Mouse (Mus musculus): ENCODE results near the gene Lamc2. TPM values are rescaled to one million over a fixed set of nuclear protein-coding genes. Genes with fewer than 3 reads are reported as not detected.

Gene Lamc2
- polyA plus RNA-seq, 1 experiment from 2014 or later: 10.0 TPM

GRCm38 (mm10) chr1:153174801-153175200, 11.4 kb downstream of the Lamc2 start:
- no peaks in the 10 kb centered on the region for H3K27me3 ChIP-seq (replicated peaks)
- no peak overlapping the region for H3K4me3 ChIP-seq
- H3K36me3 ChIP-seq: no peaks in the 10 kb centered on the region
- no peak overlapping the region; the same call in 1 of the 2 replicates for H3K4me2 ChIP-seq
- H3K9ac ChIP-seq: peak overlapping the region; percentile 45; the same call in 1 of the 2 replicates
- 27% methylated on average over 12 of the region's 12 CpGs for WGBS
- peaks cover 39% of the 10 kb centered on the region for H3K4me1 ChIP-seq
- H3K9me3 ChIP-seq: no peaks in the 10 kb centered on the region
- peak; percentile 66; the same call in 1 of the 2 replicates for ATAC-seq (ENCODE audit: extremely low read depth, insufficient number of reproducible peaks, low FRiP score, low TSS enrichment)
- H3K27ac ChIP-seq (replicated peaks): peak overlapping the region; percentile 90

- no peaks in the 10 kb centered on the region for H3K27me3 ChIP-seq (replicated peaks)
- H3K4me3 ChIP-seq: no peak overlapping the region
- H3K9me3 ChIP-seq: no peaks in the 10 kb centered on the region
- WGBS: 24% methylated on average over 3 of the region's 3 CpGs
- peak; percentile 49; the same call in 1 of the 2 replicates for ATAC-seq (ENCODE audit: extremely low read depth, insufficient number of reproducible peaks, low FRiP score, low TSS enrichment)
- no peak overlapping the region for H3K9ac ChIP-seq
- no peak overlapping the region for H3K4me2 ChIP-seq
- peak overlapping the region; percentile 90 for H3K27ac ChIP-seq (replicated peaks)
- no peaks in the 10 kb centered on the region for H3K36me3 ChIP-seq
- peaks cover 39% of the 10 kb centered on the region for H3K4me1 ChIP-seq
Measured at GRCm38 (mm10) chr1:153173276-153173675, 13.0 kb downstream of the Lamc2 start.

- Histone ChIP-seq H3K27me3 (replicated peaks) (no peaks in the 10 kb centered on the region), H3K4me2 (peak overlapping the region; percentile 35), H3K9me3 (no peaks in the 10 kb centered on the region), H3K27ac (replicated peaks) (peak overlapping the region; percentile 90), H3K4me3 (no peak overlapping the region), H3K36me3 (no peaks in the 10 kb centered on the region), H3K4me1 (peaks cover 39% of the 10 kb centered on the region), H3K9ac (peak overlapping the region; percentile 59)
- ATAC-seq (ENCODE audit: extremely low read depth, insufficient number of reproducible peaks, low FRiP score, low TSS enrichment): no peak
- 6% methylated on average over 9 of the region's 9 CpGs for WGBS
Measured at GRCm38 (mm10) chr1:153172291-153172731, 13.9 kb downstream of the Lamc2 start.

GRCm38 (mm10) chr1:153171011-153171410, 15.2 kb downstream of the Lamc2 start:
- WGBS: 74% methylated on average over 10 of the region's 10 CpGs
- ATAC-seq (ENCODE audit: extremely low read depth, insufficient number of reproducible peaks, low FRiP score, low TSS enrichment): no peak
- Histone ChIP-seq H3K4me2 (no peak overlapping the region), H3K9me3 (no peaks in the 10 kb centered on the region), H3K27ac (replicated peaks) (no peak overlapping the region), H3K36me3 (no peaks in the 10 kb centered on the region), H3K27me3 (replicated peaks) (no peaks in the 10 kb centered on the region), H3K4me3 (no peak overlapping the region), H3K4me1 (peaks cover 39% of the 10 kb centered on the region), H3K9ac (no peak overlapping the region)

GRCm38 (mm10) chr1:153168293-153168692, 18.0 kb downstream of the Lamc2 start:
- Histone ChIP-seq H3K9me3 (no peaks in the 10 kb centered on the region), H3K4me2 (no peak overlapping the region), H3K9ac (no peak overlapping the region), H3K27ac (replicated peaks) (no peak overlapping the region), H3K4me3 (no peak overlapping the region), H3K36me3 (no peaks in the 10 kb centered on the region), H3K4me1 (peaks cover 19% of the 10 kb centered on the region), H3K27me3 (replicated peaks) (no peaks in the 10 kb centered on the region)
- no peak for ATAC-seq (ENCODE audit: extremely low read depth, insufficient number of reproducible peaks, low FRiP score, low TSS enrichment)
- 78% methylated on average over 5 of the region's 5 CpGs for WGBS

- Histone ChIP-seq H3K36me3 (no peaks in the 10 kb centered on the region), H3K4me1 (peaks cover 3% of the 10 kb centered on the region; the same call in 1 of the 2 replicates), H3K27ac (replicated peaks) (no peak overlapping the region), H3K27me3 (replicated peaks) (no peaks in the 10 kb centered on the region), H3K9ac (no peak overlapping the region), H3K9me3 (no peaks in the 10 kb centered on the region), H3K4me2 (no peak overlapping the region), H3K4me3 (no peak overlapping the region)
- WGBS: 55% methylated on average over 3 of the region's 3 CpGs
- no peak for ATAC-seq (ENCODE audit: extremely low read depth, insufficient number of reproducible peaks, low FRiP score, low TSS enrichment)
Measured at GRCm38 (mm10) chr1:153163831-153164230, 22.4 kb downstream of the Lamc2 start.

GRCm38 (mm10) chr1:153159137-153159536, 27.1 kb downstream of the Lamc2 start:
- H3K9ac ChIP-seq: no peak overlapping the region
- H3K4me3 ChIP-seq: no peak overlapping the region
- H3K36me3 ChIP-seq: no peaks in the 10 kb centered on the region
- H3K27ac ChIP-seq (replicated peaks): no peak overlapping the region
- ATAC-seq (ENCODE audit: extremely low read depth, insufficient number of reproducible peaks, low FRiP score, low TSS enrichment): no peak
- H3K27me3 ChIP-seq (replicated peaks): no peaks in the 10 kb centered on the region
- 87% methylated on average over 4 of the region's 4 CpGs for WGBS
- H3K4me1 ChIP-seq: peaks cover 15% of the 10 kb centered on the region
- no peaks in the 10 kb centered on the region for H3K9me3 ChIP-seq
- H3K4me2 ChIP-seq: no peak overlapping the region

GRCm38 (mm10) chr1:153157021-153157623, 29.1 kb downstream of the Lamc2 start:
- Histone ChIP-seq H3K4me2 (no peak overlapping the region), H3K27ac (replicated peaks) (no peak overlapping the region), H3K9me3 (no peaks in the 10 kb centered on the region), H3K4me3 (no peak overlapping the region), H3K27me3 (replicated peaks) (no peaks in the 10 kb centered on the region), H3K4me1 (peaks cover 33% of the 10 kb centered on the region), H3K36me3 (no peaks in the 10 kb centered on the region), H3K9ac (no peak overlapping the region)
- WGBS: 70% methylated on average over 5 of the region's 5 CpGs
- ATAC-seq (ENCODE audit: extremely low read depth, insufficient number of reproducible peaks, low FRiP score, low TSS enrichment): no peak

GRCm38 (mm10) chr1:153155364-153155763, 30.9 kb downstream of the Lamc2 start:
- no peaks in the 10 kb centered on the region for H3K36me3 ChIP-seq
- no peaks in the 10 kb centered on the region for H3K27me3 ChIP-seq (replicated peaks)
- H3K4me3 ChIP-seq: no peak overlapping the region
- 0 out of 2 replicates have a peak overlapping the region, but pooled peaks have one; percentile 7 for H3K27ac ChIP-seq (replicated peaks)
- H3K4me1 ChIP-seq: peaks cover 36% of the 10 kb centered on the region
- no peak overlapping the region for H3K9ac ChIP-seq
- no peak for ATAC-seq (ENCODE audit: extremely low read depth, insufficient number of reproducible peaks, low FRiP score, low TSS enrichment)
- WGBS: 42% methylated on average over 8 of the region's 8 CpGs
- H3K9me3 ChIP-seq: no peaks in the 10 kb centered on the region
- no peak overlapping the region for H3K4me2 ChIP-seq

- peaks cover 36% of the 10 kb centered on the region for H3K4me1 ChIP-seq
- H3K27me3 ChIP-seq (replicated peaks): no peaks in the 10 kb centered on the region
- peak overlapping the region; percentile 63 for H3K27ac ChIP-seq (replicated peaks)
- no peak overlapping the region for H3K4me2 ChIP-seq
- WGBS: 56% methylated on average over 10 of the region's 10 CpGs
- no peak overlapping the region for H3K4me3 ChIP-seq
- no peak overlapping the region for H3K9ac ChIP-seq
- H3K36me3 ChIP-seq: no peaks in the 10 kb centered on the region
- no peaks in the 10 kb centered on the region for H3K9me3 ChIP-seq
- no peak for ATAC-seq (ENCODE audit: extremely low read depth, insufficient number of reproducible peaks, low FRiP score, low TSS enrichment)
Measured at GRCm38 (mm10) chr1:153153619-153154137, 32.6 kb downstream of the Lamc2 start.

GRCm38 (mm10) chr1:153152594-153152993, 33.7 kb downstream of the Lamc2 start:
- peaks cover 5% of the 10 kb centered on the region; the same call in 1 of the 2 replicates for H3K36me3 ChIP-seq
- no peak overlapping the region for H3K4me3 ChIP-seq
- H3K9me3 ChIP-seq: no peaks in the 10 kb centered on the region
- WGBS: 43% methylated on average over 7 of the region's 7 CpGs
- H3K9ac ChIP-seq: no peak overlapping the region
- H3K27me3 ChIP-seq (replicated peaks): no peaks in the 10 kb centered on the region
- no peak overlapping the region for H3K4me2 ChIP-seq
- peak overlapping the region; percentile 63 for H3K27ac ChIP-seq (replicated peaks)
- H3K4me1 ChIP-seq: peaks cover 36% of the 10 kb centered on the region
- no peak for ATAC-seq (ENCODE audit: extremely low read depth, insufficient number of reproducible peaks, low FRiP score, low TSS enrichment)

GRCm38 (mm10) chr1:153145791-153146190, 40.5 kb downstream of the Lamc2 start:
- H3K27me3 ChIP-seq (replicated peaks): no peaks in the 10 kb centered on the region
- H3K4me1 ChIP-seq: peaks cover 8% of the 10 kb centered on the region
- no peak for ATAC-seq (ENCODE audit: extremely low read depth, insufficient number of reproducible peaks, low FRiP score, low TSS enrichment)
- no peak overlapping the region for H3K9ac ChIP-seq
- H3K4me3 ChIP-seq: no peak overlapping the region
- peaks cover 7% of the 10 kb centered on the region; the same call in 1 of the 2 replicates for H3K36me3 ChIP-seq
- no peak overlapping the region for H3K27ac ChIP-seq (replicated peaks)
- no peak overlapping the region for H3K4me2 ChIP-seq
- H3K9me3 ChIP-seq: no peaks in the 10 kb centered on the region
- 66% methylated on average over 5 of the region's 5 CpGs for WGBS

All from heart, embryonic 13.5 days (tissue).